15 mouse cellular contexts compared by ENCODE assay signal in genomic region chr12:86336209-86336608, GRCm38 (mm10). TPM values are rescaled to one million over a fixed set of nuclear protein-coding genes. Genes with fewer than 3 reads are reported as not detected.
DNase-seq lines count a peak whose midpoint lies in the region; TF ChIP-seq lines count a peak whose summit lies in the region.
"Had no signal": no experiment of that assay in that cellular context is flagged by ENCODE, and none has a peak within 500 bp of the region (broad histone marks: within the 10 kb centered on the region; RNA-seq: fewer than 3 reads in every experiment).

No protein-coding gene starts in this region.

- no peak for TF ChIP-seq POLR2A in bone marrow macrophage, adult 2 months (IDR thresholded peaks at IDR 0.05; ENCODE audit: borderline replicate concordance, low read depth, low read length)

- no peaks in the 10 kb centered on the region for H3K4me1 ChIP-seq in bone marrow macrophage, adult 2 months (ENCODE audit: control insufficient read depth, insufficient read depth, low read length)
- H3K4me1 ChIP-seq: liver, embryonic 15.5 days had no signal

- no peak for DNase-seq in layer of hippocampus, adult 2 months (ENCODE audit: low spot score in 2 of 2)
- no peak for DNase-seq in layer of hippocampus, adult 8-10 months (ENCODE audit: low spot score in 2 of 2)
- peak; percentile 15 for DNase-seq in 3T3-L1 (ENCODE audit: low read depth, low spot score)
- peak; percentile 17 for DNase-seq in A20 (ENCODE audit: low read depth, low spot score)
- no peak for DNase-seq in cerebellum, postnatal 10 days
- no peak for DNase-seq in kidney, adult 18-20 months
- no peak for DNase-seq in urinary bladder, postnatal 14 days (ENCODE audit: low spot score)
- DNase-seq: adrenal gland, adult 8-10 months; cerebellum, adult 18-20 months; kidney, adult 11 months had no signal

- H3K4me3 ChIP-seq in layer of hippocampus, adult 2 months: no peak overlapping the region
- H3K4me3 ChIP-seq in bone marrow macrophage, adult 2 months (ENCODE audit: insufficient read depth, low read length): no peak overlapping the region
- H3K4me3 ChIP-seq: liver, embryonic 15.5 days; neural tube, embryonic 15.5 days had no signal

- no peak overlapping the region for H3K27ac ChIP-seq in layer of hippocampus, adult 2 months
- no peak overlapping the region for H3K27ac ChIP-seq in bone marrow macrophage, adult 2 months (ENCODE audit: insufficient read depth, low read depth, low read length)
- H3K27ac ChIP-seq: liver, embryonic 15.5 days; neural tube, embryonic 15.5 days had no signal

- peak; percentile 40 for TF ChIP-seq CTCF in layer of hippocampus, adult 2 months (conservative IDR thresholded peaks at IDR 0.05)
- TF ChIP-seq CTCF in bone marrow macrophage, adult 2 months (IDR thresholded peaks at IDR 0.05; ENCODE audit: low read depth, low read length): peak; percentile 6; the same call in 1 of the 2 replicates

RNA-seq across cellular contexts. Expression of gene Esrrb, which starts 24.7 kb away (rescaled TPM):
- total RNA-seq in layer of hippocampus, adult 2 months (2021): 1 to 10 TPM; 1.2 to 1.4 TPM
- 1 to 10 TPM in 3 of 4 experiments, under 1 TPM in 1; 0.98 to 1.9 (median 1.5) TPM for total RNA-seq in layer of hippocampus, adult 8-10 months (2022)
- not detected in 2 replicates for polyA plus RNA-seq in bone marrow macrophage, adult 2 months (2012; ENCODE audit: insufficient read depth, insufficient read length, missing spikeins)
- total RNA-seq: megakaryocyte progenitor cell, adult 5-6 weeks; monocyte, adult 5-6 weeks had no signal

Comparison
In these comparisons a context has a peak if more than half of its experiments do, and no peak if none do; other contexts are left out.
1. DNase-seq: peak in 3T3-L1 (single experiment) and A20 (single experiment); none in layer of hippocampus, adult 2 months (0 of 2), layer of hippocampus, adult 8-10 months (0 of 2), cerebellum, postnatal 10 days (0 of 2), kidney, adult 18-20 months (single experiment) and urinary bladder, postnatal 14 days (single experiment).